Mouse (Mus musculus) CH12.LX (cell line): ENCODE results near the gene Mapre1.

ENCODE experiments used
- CTCF ChIP-seq, 2 experiments: IDR thresholded peaks in 1 of 2; conservative IDR thresholded peaks in 1 of 2; 2 replicates each; pipeline ENCODE4 v1.5.1; 2011 to 2012; ENCODE audit warnings: low read depth in 2 of 2, low read length in 2 of 2, improper control_type of control experiment in 1 of 2, inconsistent platforms in 1 of 2, mild to moderate bottlenecking in 1 of 2, moderate library complexity in 1 of 2
- E2F4 ChIP-seq: IDR thresholded peaks from 2 replicates; pipeline ENCODE4 v1.6.1; 2011; ENCODE audit warnings: low read depth, low read length, improper control_type of control experiment; ENCODE audit not compliant: insufficient replicate concordance
- MAFK ChIP-seq: IDR thresholded peaks from 2 replicates; pipeline ENCODE4 v1.6.1; 2011; ENCODE audit warnings: low read length, improper control_type of control experiment; ENCODE audit not compliant: insufficient replicate concordance
- POLR2A ChIP-seq: IDR thresholded peaks from 2 replicates; pipeline ENCODE4 v1.6.1; 2011; ENCODE audit warnings: low read depth, mild to moderate bottlenecking, improper control_type of control experiment, low read length
- POLR2AphosphoS2 ChIP-seq: IDR thresholded peaks from 2 replicates; pipeline ENCODE4 v1.6.1; 2011; ENCODE audit warnings: low read depth, low read length, improper control_type of control experiment
- RCOR1 ChIP-seq: conservative IDR thresholded peaks from 2 replicates; pipeline ENCODE4 v1.6.1; 2012; ENCODE audit warnings: low read depth, mild to moderate bottlenecking, inconsistent platforms, low read length, improper control_type of control experiment
- USF1 ChIP-seq: IDR thresholded peaks from 2 replicates; pipeline ENCODE4 v1.6.1; 2014; ENCODE audit warnings: low read depth, mild to moderate bottlenecking, inconsistent platforms, low read length, improper control_type of control experiment
- ZNF384 ChIP-seq: IDR thresholded peaks from 2 replicates; pipeline ENCODE4 v1.6.1; 2012; ENCODE audit warnings: low read depth, low read length, improper control_type of control experiment, inconsistent platforms

DNA sequence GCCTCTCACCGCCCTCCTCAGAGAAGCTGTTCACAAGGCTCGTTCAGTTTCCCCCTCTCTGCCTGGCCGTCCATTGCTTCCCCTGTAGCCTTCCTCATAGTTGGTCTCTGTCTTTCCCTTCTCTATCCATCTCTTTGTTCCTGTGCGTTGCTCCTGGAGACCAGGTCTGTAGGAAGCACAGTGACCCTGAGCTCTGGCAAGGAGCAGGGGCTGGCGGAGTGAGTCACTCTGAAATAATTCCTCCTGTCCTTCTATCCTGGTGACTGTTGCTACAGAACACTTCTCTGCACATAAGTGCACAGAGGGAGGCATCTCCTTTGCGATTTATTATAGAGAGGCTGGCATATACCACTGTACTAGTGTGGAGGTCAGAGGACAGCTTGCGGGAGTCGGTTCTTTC, 67.1 kb downstream of the Mapre1 start:
- no peak for TF ChIP-seq POLR2AphosphoS2
- no peak for TF ChIP-seq RCOR1
- TF ChIP-seq E2F4, result no peak
- no peak for TF ChIP-seq CTCF (conservative IDR thresholded peaks at IDR 0.05 in 1 of 2, IDR thresholded peaks at IDR 0.05 in 1 of 2; ENCODE audit: low read depth in 2 of 2, low read length in 2 of 2)
- TF ChIP-seq ZNF384, result no peak
- TF ChIP-seq USF1, result no peak
- TF ChIP-seq POLR2A, result no peak
- no peak for TF ChIP-seq MAFK
